8 mouse cellular contexts compared by ENCODE assay signal in genomic region chr10:77864067-77864761, GRCm38 (mm10). TPM values are rescaled to one million over a fixed set of nuclear protein-coding genes. Genes with fewer than 3 reads are reported as not detected.
DNase-seq lines count a peak whose midpoint lies in the region; ATAC-seq and TF ChIP-seq lines count a peak whose summit lies in the region.

No protein-coding gene starts in this region.

- H3K4me2 ChIP-seq in limb, embryonic 11.5 days (ENCODE audit: low read depth, severe bottlenecking) = peak overlapping the region; percentile 36
- H3K4me2 ChIP-seq in midbrain, embryonic 12.5 days (replicated peaks) = peak overlapping the region; percentile 33

- H3K27ac ChIP-seq in gastrocnemius, adult 2 months = no peak overlapping the region
- no peak overlapping the region for H3K27ac ChIP-seq in limb, embryonic 11.5 days (replicated peaks; ENCODE audit: low read depth, low read length)
- H3K27ac ChIP-seq in midbrain, embryonic 12.5 days (replicated peaks) = no peak overlapping the region

- no peaks in the 10 kb centered on the region for H3K27me3 ChIP-seq in limb, embryonic 11.5 days (ENCODE audit: control insufficient read depth, insufficient read depth, low read length)
- no peaks in the 10 kb centered on the region for H3K27me3 ChIP-seq in midbrain, embryonic 12.5 days

- H3K4me3 ChIP-seq in gastrocnemius, adult 2 months = peak overlapping the region; percentile 33
- no peak overlapping the region for H3K4me3 ChIP-seq in limb, embryonic 11.5 days (ENCODE audit: low read depth, low read length)
- H3K4me3 ChIP-seq in midbrain, embryonic 12.5 days = peak overlapping the region; percentile 19

- H3K4me1 ChIP-seq in limb, embryonic 11.5 days (ENCODE audit: control insufficient read depth, insufficient read depth, low read length) = no peaks in the 10 kb centered on the region
- peaks cover 6% of the 10 kb centered on the region; the same call in 1 of the 2 replicates for H3K4me1 ChIP-seq in midbrain, embryonic 12.5 days

- H3K9me3 ChIP-seq in limb, embryonic 11.5 days (ENCODE audit: control insufficient read depth, low read length) = no peaks in the 10 kb centered on the region
- H3K9me3 ChIP-seq in midbrain, embryonic 12.5 days = no peaks in the 10 kb centered on the region

- intact Hi-C loops in gastrocnemius, adult 2 months (cut with DNase I) = no loop called here

- H3K36me3 ChIP-seq in limb, embryonic 11.5 days (ENCODE audit: control insufficient read depth, insufficient read depth, low read length) = no peaks in the 10 kb centered on the region
- no peaks in the 10 kb centered on the region for H3K36me3 ChIP-seq in midbrain, embryonic 12.5 days

- H3K9ac ChIP-seq in limb, embryonic 11.5 days (ENCODE audit: low read length) = 0 out of 2 replicates have a peak overlapping the region, but pooled peaks have one; percentile 13
- peak overlapping the region; percentile 15; the same call in 1 of the 2 replicates for H3K9ac ChIP-seq in midbrain, embryonic 12.5 days (replicated peaks)

- DNase-seq in gastrocnemius, adult 2 months = no peak
- DNase-seq in gastrocnemius, postnatal 25 days = no peak
- peak; percentile 80 for DNase-seq in embryo, embryonic 10 days (ENCODE audit: low spot score)
- DNase-seq in limb, embryonic 11.5 days (ENCODE audit: low spot score) = peak; percentile 66
- peak; percentile 72 for DNase-seq in testis, postnatal 14 days (ENCODE audit: low spot score)
- DNase-seq in frontal cortex, adult 2 months (ENCODE audit: extremely low spot score in 1 of 2, low spot score in 1 of 2) = no peak

- peak; percentile 97 to 98 for ATAC-seq in hematopoietic stem cell, adult 5-6 weeks (replicated peaks in 1 of 2; ENCODE audit: insufficient read depth in 1 of 2, low FRiP score in 2 of 2, low TSS enrichment in 1 of 2, low read depth in 1 of 2, poor library complexity in 2 of 2, severe bottlenecking in 2 of 2)
- ATAC-seq in limb, embryonic 11.5 days (ENCODE audit: insufficient number of reproducible peaks, low FRiP score, low TSS enrichment, low read depth) = peak; percentile 73
- peak; percentile 66; the same call in 1 of the 2 replicates for ATAC-seq in midbrain, embryonic 12.5 days (ENCODE audit: low FRiP score, low read depth)

- 28% methylated on average over 14 of the region's 14 CpGs for WGBS in limb, embryonic 11.5 days
- WGBS in midbrain, embryonic 12.5 days = 34% methylated on average over 14 of the region's 14 CpGs

- no peak for TF ChIP-seq CTCF in gastrocnemius, adult 2 months (IDR thresholded peaks at IDR 0.05)

RNA-seq across cellular contexts. Expression of gene Gm3285, which starts 2.4 kb away (rescaled TPM):
- not detected for total RNA-seq in gastrocnemius, adult 2 months (2021)
- not detected for total RNA-seq in gastrocnemius, postnatal 25 days (2021)
- total RNA-seq in hematopoietic stem cell, adult 5-6 weeks (2017) = not detected in 2 replicates
- not detected in 2 replicates for polyA plus RNA-seq in limb, embryonic 11.5 days (2014; fragmentation: Nextera tagmentation; extraction: Ambion mirVana)
- not detected in 2 replicates for polyA plus RNA-seq in midbrain, embryonic 12.5 days (2016; fragmentation: Nextera tagmentation; extraction: Ambion mirVana)
- not detected in 2 replicates for polyA plus RNA-seq in frontal cortex, adult 2 months (2012; rRNA removed)

RNA-seq across cellular contexts. Expression of gene Gm10318, which starts 11.6 kb away (rescaled TPM):
- not detected for total RNA-seq in gastrocnemius, adult 2 months (2021)
- total RNA-seq in gastrocnemius, postnatal 25 days (2021) = not detected
- total RNA-seq in hematopoietic stem cell, adult 5-6 weeks (2017) = not detected in 2 replicates
- not detected in 2 replicates for polyA plus RNA-seq in limb, embryonic 11.5 days (2014; fragmentation: Nextera tagmentation; extraction: Ambion mirVana)
- not detected in 2 replicates for polyA plus RNA-seq in midbrain, embryonic 12.5 days (2016; fragmentation: Nextera tagmentation; extraction: Ambion mirVana)
- not detected in 2 replicates for polyA plus RNA-seq in frontal cortex, adult 2 months (2012; rRNA removed)

RNA-seq across cellular contexts. Expression of gene Gm36176, which starts 17.6 kb away (rescaled TPM):
- total RNA-seq in gastrocnemius, adult 2 months (2021) = not detected
- not detected for total RNA-seq in gastrocnemius, postnatal 25 days (2021)
- total RNA-seq in hematopoietic stem cell, adult 5-6 weeks (2017) = not detected in 2 replicates
- polyA plus RNA-seq in limb, embryonic 11.5 days (2014; fragmentation: Nextera tagmentation; extraction: Ambion mirVana) = not detected in 2 replicates
- polyA plus RNA-seq in midbrain, embryonic 12.5 days (2016; fragmentation: Nextera tagmentation; extraction: Ambion mirVana) = not detected in 2 replicates
- not detected in 2 replicates for polyA plus RNA-seq in frontal cortex, adult 2 months (2012; rRNA removed)

RNA-seq across cellular contexts. Expression of gene Krtap10-10, which starts 28.5 kb away (rescaled TPM):
- total RNA-seq in gastrocnemius, adult 2 months (2021) = not detected
- not detected for total RNA-seq in gastrocnemius, postnatal 25 days (2021)
- total RNA-seq in hematopoietic stem cell, adult 5-6 weeks (2017) = not detected in 2 replicates
- polyA plus RNA-seq in limb, embryonic 11.5 days (2014; fragmentation: Nextera tagmentation; extraction: Ambion mirVana) = not detected in 2 replicates
- not detected in 2 replicates for polyA plus RNA-seq in midbrain, embryonic 12.5 days (2016; fragmentation: Nextera tagmentation; extraction: Ambion mirVana)
- polyA plus RNA-seq in frontal cortex, adult 2 months (2012; rRNA removed) = not detected in 2 replicates

RNA-seq across cellular contexts. Expression of gene Krtap10-4, which starts 37.3 kb away (rescaled TPM):
- not detected for total RNA-seq in gastrocnemius, adult 2 months (2021)
- total RNA-seq in gastrocnemius, postnatal 25 days (2021) = not detected
- not detected in 2 replicates for total RNA-seq in hematopoietic stem cell, adult 5-6 weeks (2017)
- not detected in 2 replicates for polyA plus RNA-seq in limb, embryonic 11.5 days (2014; fragmentation: Nextera tagmentation; extraction: Ambion mirVana)
- polyA plus RNA-seq in midbrain, embryonic 12.5 days (2016; fragmentation: Nextera tagmentation; extraction: Ambion mirVana) = not detected in 2 replicates
- polyA plus RNA-seq in frontal cortex, adult 2 months (2012; rRNA removed) = not detected in 2 replicates

Comparison
In these comparisons a context has a peak if more than half of its experiments do, and no peak if none do; other contexts are left out.
1. DNase-seq: peak in embryo, embryonic 10 days (single experiment), limb, embryonic 11.5 days (single experiment) and testis, postnatal 14 days (single experiment); none in gastrocnemius, adult 2 months (single experiment), gastrocnemius, postnatal 25 days (single experiment) and frontal cortex, adult 2 months (0 of 2).
2. Peak in every context shown above with its lines, with median percentiles within 50 percentile points of each other: ATAC-seq.